8 mouse cellular contexts compared by ENCODE assay signal in the genomic region with DNA sequence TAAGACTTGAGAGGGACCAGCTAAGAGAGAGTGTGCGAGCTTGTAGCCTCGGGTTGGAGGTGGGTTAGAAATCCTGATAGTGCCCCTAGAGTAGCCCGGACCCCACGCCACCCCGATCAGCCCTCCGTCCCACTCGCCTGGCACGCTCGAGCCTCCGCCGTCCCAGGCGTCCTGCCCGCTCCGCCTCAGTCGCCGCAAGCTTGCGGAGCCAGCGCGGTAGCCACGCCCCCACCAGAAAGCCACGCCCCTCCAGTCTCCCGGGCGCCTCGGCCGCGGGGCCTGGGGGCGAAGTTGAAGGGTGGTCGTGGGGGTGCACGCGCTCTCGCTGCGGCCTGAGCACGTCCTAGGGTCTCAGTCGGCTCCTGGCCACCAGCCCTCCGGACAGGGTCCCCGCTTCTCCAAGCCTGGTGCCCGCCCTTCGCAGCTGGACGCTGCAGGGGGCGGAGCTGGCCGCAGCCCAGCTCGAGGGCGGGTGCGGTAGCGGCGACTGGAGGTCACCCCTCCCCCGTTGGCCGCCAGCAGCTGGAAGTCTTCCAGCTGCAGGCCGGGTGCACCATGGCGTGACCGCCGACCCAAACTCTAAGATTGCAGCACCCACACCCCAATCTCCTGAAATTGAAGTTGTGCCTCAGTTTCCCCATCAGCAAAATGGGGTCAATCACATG. TPM values are rescaled to one million over a fixed set of nuclear protein-coding genes. Genes with fewer than 3 reads are reported as not detected.
DNase-seq lines count a peak whose midpoint lies in the region; ATAC-seq and TF ChIP-seq lines count a peak whose summit lies in the region.

A gene (minus strand): TSS at position 400 of the 665 bp plus-strand sequence.

- WGBS in cerebellum, adult 2 months, result 1% methylated on average over 52 of the region's 52 CpGs
- under 1% methylated on average over 44 of the region's 52 CpGs for WGBS in forebrain, postnatal 0 days

- peak within 1 kb of the TSS; percentile 62 to 93 for H3K4me3 ChIP-seq in MEL (ENCODE audit: control insufficient read depth in 1 of 2, insufficient read depth in 1 of 2, low read depth in 2 of 2, low read length in 2 of 2)
- peak within 1 kb of the TSS; percentile 54 for H3K4me3 ChIP-seq in cerebellum, adult 2 months (replicated peaks; ENCODE audit: insufficient read depth, low read depth, low read length)
- peak within 1 kb of the TSS; percentile 45 for H3K4me3 ChIP-seq in forebrain, postnatal 0 days (ENCODE audit: low read depth, low read length)

- no peaks in the 10 kb centered on the region for H3K27me3 ChIP-seq in MEL (ENCODE audit: control insufficient read depth in 1 of 2, insufficient read depth in 2 of 2, low read length in 2 of 2)
- H3K27me3 ChIP-seq in cerebellum, adult 2 months (ENCODE audit: control insufficient read depth, insufficient read depth, low read length), result no peaks in the 10 kb centered on the region
- no peaks in the 10 kb centered on the region for H3K27me3 ChIP-seq in forebrain, postnatal 0 days (ENCODE audit: insufficient read depth, low read length)

- no peak for TF ChIP-seq CTCF in MEL (IDR thresholded peaks at IDR 0.05 in 2 of 3, conservative IDR thresholded peaks at IDR 0.05 in 1 of 3; ENCODE audit: control insufficient read depth in 1 of 3, insufficient read depth in 1 of 3, low read depth in 2 of 3, low read length in 3 of 3, poor library complexity in 1 of 3, severe bottlenecking in 1 of 3)
- TF ChIP-seq CTCF in cerebellum, adult 2 months (IDR thresholded peaks at IDR 0.05; ENCODE audit: borderline replicate concordance, insufficient read depth, low read depth, low read length), result no peak
- no peak for TF ChIP-seq CTCF in forebrain, postnatal 0 days (IDR thresholded peaks at IDR 0.05; ENCODE audit: low read depth)

- DNase-seq in MEL (ENCODE audit: low read depth, low spot score), result peak; percentile 95
- DNase-seq in cerebellum, adult 2 months, result peak; percentile 64 to 79
- peak; percentile 64 for DNase-seq in forebrain, postnatal 0 days
- DNase-seq in heart, postnatal 4 days, result peak; percentile 94
- peak; percentile 81 to 85 for DNase-seq in layer of hippocampus, postnatal 10 days (ENCODE audit: low spot score in 2 of 2)
- peak; percentile 93 for DNase-seq in lung, postnatal 10 days
- DNase-seq in ovary, postnatal 36 days (ENCODE audit: low spot score), result peak; percentile 92
- DNase-seq in thymus, postnatal 4 days, result peak; percentile 94

- TF ChIP-seq EP300 in MEL (IDR thresholded peaks at IDR 0.05; ENCODE audit: low read depth in 1 of 2, low read length in 2 of 2), result peak; percentile 5 to 36; a peak in 1 of 4 replicates

- ATAC-seq in forebrain, postnatal 0 days, result peak; percentile 73

- no peaks in the 10 kb centered on the region for H3K9me3 ChIP-seq in MEL (replicated peaks; ENCODE audit: insufficient read depth, low read length)
- no peaks in the 10 kb centered on the region for H3K9me3 ChIP-seq in forebrain, postnatal 0 days (ENCODE audit: low read length)

- H3K4me2 ChIP-seq in forebrain, postnatal 0 days (ENCODE audit: low read depth), result peak within 1 kb of the TSS; percentile 85

- TF ChIP-seq POLR2A in MEL (IDR thresholded peaks at IDR 0.05; ENCODE audit: control insufficient read depth in 1 of 2, insufficient read depth in 1 of 2, low read depth in 1 of 2, low read length in 2 of 2, poor library complexity in 1 of 2), result peak; percentile 59 to 76; a peak in 3 of 4 replicates
- peak; percentile 33; the same call in 1 of the 2 replicates for TF ChIP-seq POLR2A in cerebellum, adult 2 months (IDR thresholded peaks at IDR 0.05; ENCODE audit: borderline replicate concordance, insufficient read depth, low read length)

- peaks cover 4 to 7% of the 10 kb centered on the region in 2 experiments; a peak in 3 of 4 replicates for H3K4me1 ChIP-seq in MEL (ENCODE audit: control insufficient read depth in 1 of 2, insufficient read depth in 2 of 2, low read length in 2 of 2)
- H3K4me1 ChIP-seq in cerebellum, adult 2 months (ENCODE audit: control insufficient read depth, insufficient read depth, low read length), result peaks cover 12% of the 10 kb centered on the region
- H3K4me1 ChIP-seq in forebrain, postnatal 0 days (ENCODE audit: insufficient read depth), result no peaks in the 10 kb centered on the region

- H3K27ac ChIP-seq in MEL (ENCODE audit: control insufficient read depth, low read depth, low read length), result no peak within 1 kb of the TSS
- H3K27ac ChIP-seq in cerebellum, adult 2 months (ENCODE audit: insufficient read depth, low read length), result 0 out of 2 replicates have a peak within 1 kb of the TSS, but pooled peaks have one; percentile 22
- H3K27ac ChIP-seq in forebrain, postnatal 0 days (ENCODE audit: low read depth, low read length), result peak within 1 kb of the TSS; percentile 22; the same call in 1 of the 2 replicates

- no peaks in the 10 kb centered on the region for H3K36me3 ChIP-seq in MEL (ENCODE audit: control insufficient read depth in 1 of 2, insufficient read depth in 2 of 2, low read length in 2 of 2)
- no peaks in the 10 kb centered on the region for H3K36me3 ChIP-seq in forebrain, postnatal 0 days (ENCODE audit: insufficient read depth)

- no peak for TF ChIP-seq RAD21 in MEL (IDR thresholded peaks at IDR 0.05; ENCODE audit: low read depth, low read length)

- H3K9ac ChIP-seq in MEL (ENCODE audit: control insufficient read depth, low read depth, low read length, poor library complexity, severe bottlenecking), result peak within 1 kb of the TSS; percentile 68
- H3K9ac ChIP-seq in forebrain, postnatal 0 days, result peak within 1 kb of the TSS; percentile 51

- no peaks in the 10 kb centered on the region; the same call in 1 of the 2 replicates for H3K79me2 ChIP-seq in MEL (ENCODE audit: control insufficient read depth, insufficient read depth, low read length, poor library complexity)

TF ChIP-seq in MEL, 35 proteins besides CTCF, POLR2A, EP300 and RAD21 (continues in another document):
- no peak for TF ChIP-seq USF2 (IDR thresholded peaks at IDR 0.05; ENCODE audit: borderline replicate concordance in 1 of 2, insufficient read depth in 1 of 2, low read depth in 1 of 2, low read length in 2 of 2)
- TF ChIP-seq NRF1 (IDR thresholded peaks at IDR 0.05; ENCODE audit: insufficient read depth, low read depth, low read length, poor library complexity, severe bottlenecking), result peak; percentile 28; the same call in 1 of the 2 replicates
- peak; percentile 5; the same call in 1 of the 2 replicates for TF ChIP-seq ELF1 (IDR thresholded peaks at IDR 0.05; ENCODE audit: low read depth, low read length)
- peak; percentile 12; the same call in 1 of the 2 replicates for TF ChIP-seq TCF12 (IDR thresholded peaks at IDR 0.05; ENCODE audit: low read depth, low read length)
- TF ChIP-seq KAT2A (conservative IDR thresholded peaks at IDR 0.05; ENCODE audit: low read depth, low read length), result no peak
- no peak; the same call in 1 of the 2 replicates for TF ChIP-seq UBTF (IDR thresholded peaks at IDR 0.05; ENCODE audit: borderline replicate concordance, insufficient read depth, low read depth, low read length)
- TF ChIP-seq MEF2A (IDR thresholded peaks at IDR 0.05; ENCODE audit: extremely low read depth, insufficient replicate concordance, low read depth, low read length, poor library complexity, severe bottlenecking), result no peak
- no peak for TF ChIP-seq ZNF384 (IDR thresholded peaks at IDR 0.05; ENCODE audit: low read depth, low read length)
- 0 out of 2 replicates have a peak, but pooled peaks have one; percentile 24 for TF ChIP-seq HCFC1 (IDR thresholded peaks at IDR 0.05; ENCODE audit: low read depth, low read length)
- peak; percentile 28; the same call in 1 of the 2 replicates for TF ChIP-seq SIN3A (IDR thresholded peaks at IDR 0.05; ENCODE audit: low read length)
- peak; percentile 69; the same call in 1 of the 2 replicates for TF ChIP-seq E2F4 (IDR thresholded peaks at IDR 0.05; ENCODE audit: borderline replicate concordance, low read depth, low read length)
- peak; percentile 72 for TF ChIP-seq RCOR1 (IDR thresholded peaks at IDR 0.05; ENCODE audit: low read depth, low read length)
- TF ChIP-seq MYB (IDR thresholded peaks at IDR 0.05; ENCODE audit: low read depth, low read length), result no peak
- TF ChIP-seq MAFK (IDR thresholded peaks at IDR 0.05; ENCODE audit: borderline replicate concordance, low read depth, low read length), result no peak
- peak; percentile 66 for TF ChIP-seq MAX (IDR thresholded peaks at IDR 0.05; ENCODE audit: low read length)
- TF ChIP-seq CHD1 (IDR thresholded peaks at IDR 0.05; ENCODE audit: low read depth, low read length), result no peak
- peak; percentile 51; the same call in 1 of the 2 replicates for TF ChIP-seq ETS1 (IDR thresholded peaks at IDR 0.05; ENCODE audit: low read depth, low read length)
- peak; percentile 84 for TF ChIP-seq NELFE (IDR thresholded peaks at IDR 0.05; ENCODE audit: low read depth, low read length)
- TF ChIP-seq GATA1 (IDR thresholded peaks at IDR 0.05; ENCODE audit: low read depth, low read length), result no peak
- peak; percentile 92 for TF ChIP-seq ZMIZ1 (IDR thresholded peaks at IDR 0.05; ENCODE audit: low read depth, low read length)
- no peak for TF ChIP-seq CHD2 (IDR thresholded peaks at IDR 0.05; ENCODE audit: low read length)
- no peak for TF ChIP-seq POLR2AphosphoS5 (IDR thresholded peaks at IDR 0.05; ENCODE audit: borderline replicate concordance, low read depth, low read length)
- TF ChIP-seq SMC3 (IDR thresholded peaks at IDR 0.05; ENCODE audit: low read depth, low read length), result peak; percentile 1; the same call in 1 of the 2 replicates
- no peak for TF ChIP-seq ZKSCAN1 (IDR thresholded peaks at IDR 0.05; ENCODE audit: low read depth, low read length)
- peak; percentile 54; the same call in 1 of the 2 replicates for TF ChIP-seq MAZ (IDR thresholded peaks at IDR 0.05; ENCODE audit: low read depth, low read length)
- peak; percentile 25; the same call in 1 of the 2 replicates for TF ChIP-seq TBP (IDR thresholded peaks at IDR 0.05; ENCODE audit: low read depth, low read length)
- TF ChIP-seq BHLHE40 (IDR thresholded peaks at IDR 0.05; ENCODE audit: borderline replicate concordance, low read depth, low read length), result peak; percentile 6
- TF ChIP-seq GABPA (IDR thresholded peaks at IDR 0.05; ENCODE audit: low read depth, low read length), result no peak
- TF ChIP-seq POLR2AphosphoS2 (IDR thresholded peaks at IDR 0.05; ENCODE audit: low read length), result no peak

RNA-seq across cellular contexts. Expression of the gene that starts here (rescaled TPM):
- total RNA-seq in MEL (2012; rRNA removed), result 5.9 and 7.6 TPM in 2 replicates
- 10 to 100 TPM in 1 of 2 experiments, not detected in 1; 16.3 TPM for polyA plus RNA-seq in MEL (2012; ENCODE audit: insufficient read depth in 1 of 2, insufficient read length in 2 of 2, low read depth in 1 of 2, low replicate concordance in 2 of 2, missing spikeins in 1 of 2)
- polyA plus RNA-seq in cerebellum, adult 2 months (2012; rRNA removed), result 44.7 and 50.6 TPM in 2 replicates
- total RNA-seq in forebrain, postnatal 0 days (2014; rRNA removed), result 8.5 and 12.4 TPM in 2 replicates
- polyA plus RNA-seq in forebrain, postnatal 0 days (2015; fragmentation: Nextera tagmentation; extraction: Ambion mirVana), result 2.2 and 2.3 TPM in 2 replicates
- 10 to 100 TPM; 50.7 to 53.7 TPM for total RNA-seq in heart, postnatal 4 days (2021)
- total RNA-seq in layer of hippocampus, postnatal 10 days (2021), result 1 to 10 TPM; 7.5 to 7.8 TPM
